Mouse (Mus musculus) limb, embryonic 11.5 days (tissue): ENCODE results near the gene Slc48a1. TPM values are rescaled to one million over a fixed set of nuclear protein-coding genes. Genes with fewer than 3 reads are reported as not detected.

Experiments used
- ATAC-seq: fragments of 200-750 bp; cut with Nextera tagmentation; 2 replicates; pipeline ENCODE4 v1.8.0; 2017; ENCODE audit warnings: low read depth; ENCODE audit not compliant: insufficient number of reproducible peaks, low FRiP score, low TSS enrichment
- DNase-seq: peaks from one replicate; pipeline ENCODE4 v3.0.0-alpha.2; 2015; ENCODE audit warnings: low spot score
- H3K27ac ChIP-seq: fragments of 300-500 bp; sonication (generic); replicated peaks from 2 replicates; pipeline ENCODE4 v1.5.1; 2014; ENCODE audit warnings: low read depth, mild to moderate bottlenecking, low read length
- H3K27me3 ChIP-seq: fragments of 300-500 bp; sonication (generic); 2 replicates; pipeline ENCODE4 v1.6.1; 2014; ENCODE audit warnings: mild to moderate bottlenecking, low read length, mixed read lengths; ENCODE audit not compliant: control insufficient read depth, insufficient read depth
- H3K36me3 ChIP-seq: fragments of 300-500 bp; sonication (generic); 2 replicates; pipeline ENCODE4 v1.6.1; 2014; ENCODE audit warnings: mild to moderate bottlenecking, low read length, moderate library complexity, mixed read lengths; ENCODE audit not compliant: control insufficient read depth, insufficient read depth
- H3K4me1 ChIP-seq: fragments of 300-500 bp; sonication (generic); 2 replicates; pipeline ENCODE4 v1.6.1; 2014; ENCODE audit warnings: low read length, mixed read lengths; ENCODE audit not compliant: control insufficient read depth, insufficient read depth
- H3K4me2 ChIP-seq: fragments of 300-500 bp; sonication (generic); 2 replicates; pipeline ENCODE4 v1.6.1; 2014; ENCODE audit warnings: low read depth, mild to moderate bottlenecking, moderate library complexity; ENCODE audit not compliant: severe bottlenecking
- H3K4me3 ChIP-seq: fragments of 300-500 bp; sonication (generic); 2 replicates; pipeline ENCODE4 v1.5.1; 2014; ENCODE audit warnings: low read depth, low read length
- H3K9ac ChIP-seq: fragments of 300-500 bp; sonication (generic); 2 replicates; pipeline ENCODE4 v1.6.1; 2014; ENCODE audit warnings: mild to moderate bottlenecking, low read length
- H3K9me3 ChIP-seq: fragments of 300-500 bp; sonication (generic); 2 replicates; pipeline ENCODE4 v1.6.1; 2016; ENCODE audit warnings: low read length; ENCODE audit not compliant: control insufficient read depth
- whole genome bisulfite sequencing: fragments of 180-500 bp; shearing (Covaris S2); extraction: QIAGEN DNeasy Blood & Tissue Kit; methylation state at CpG from one replicate; pipeline ENCODE4 v1.1.7; 2014; 5-methylcytosine and 5-hydroxymethylcytosine counted together
- polyA plus RNA-seq: library from polyadenylated mRNA; unstranded; fragments of >200 nt; fragmentation: Nextera tagmentation; extraction: Ambion mirVana; gene quantifications from 2 replicates; pipeline ENCODE4 v1.2.1, GENCODE M21; 2014

Slc48a1 gene
- polyA plus RNA-seq, 1 experiment from 2014 or later, result 20.0 TPM

GRCm38 (mm10) chr15:97837491-97838061, 59.3 kb downstream of the Slc48a1 start:
- no peak overlapping the region for H3K27ac ChIP-seq
- no peak overlapping the region for H3K4me3 ChIP-seq
- no peak for DNase-seq
- no peak overlapping the region for H3K9ac ChIP-seq
- H3K9me3 ChIP-seq, result no peaks in the 10 kb centered on the region
- peaks cover 24% of the 10 kb centered on the region for H3K4me1 ChIP-seq
- H3K36me3 ChIP-seq, result no peaks in the 10 kb centered on the region
- ATAC-seq, result no peak
- 13% methylated on average over 8 of the region's 8 CpGs for WGBS
- no peak overlapping the region for H3K4me2 ChIP-seq
- no peaks in the 10 kb centered on the region for H3K27me3 ChIP-seq

- no peak for DNase-seq
- WGBS, result 82% methylated on average over 4 of the region's 4 CpGs
- Histone ChIP-seq H3K27me3 (no peaks in the 10 kb centered on the region), H3K4me2 (no peak overlapping the region), H3K9me3 (no peaks in the 10 kb centered on the region), H3K27ac (no peak overlapping the region), H3K4me1 (peaks cover 21% of the 10 kb centered on the region), H3K9ac (no peak overlapping the region), H3K36me3 (no peaks in the 10 kb centered on the region), H3K4me3 (no peak overlapping the region)
- ATAC-seq, result no peak
Measured at GRCm38 (mm10) chr15:97838395-97838794, 60.1 kb downstream of the Slc48a1 start.

- ATAC-seq (no peak), DNase-seq (no peak)
- no peak overlapping the region for H3K4me3 ChIP-seq
- no peaks in the 10 kb centered on the region for H3K36me3 ChIP-seq
- H3K27me3 ChIP-seq, result no peaks in the 10 kb centered on the region
- peaks cover 21% of the 10 kb centered on the region for H3K4me1 ChIP-seq
- H3K9ac ChIP-seq, result no peak overlapping the region
- H3K9me3 ChIP-seq, result no peaks in the 10 kb centered on the region
- WGBS, result 92% methylated on average over 2 of the region's 2 CpGs
- no peak overlapping the region for H3K27ac ChIP-seq
- H3K4me2 ChIP-seq, result no peak overlapping the region
Measured at GRCm38 (mm10) chr15:97839012-97839411, 60.7 kb downstream of the Slc48a1 start.

GRCm38 (mm10) chr15:97839473-97839872, 61.2 kb downstream of the Slc48a1 start:
- DNase-seq, result no peak
- no peak overlapping the region for H3K4me3 ChIP-seq
- no peaks in the 10 kb centered on the region for H3K9me3 ChIP-seq
- WGBS, result 78% methylated on average over 4 of the region's 4 CpGs
- H3K27me3 ChIP-seq, result no peaks in the 10 kb centered on the region
- H3K9ac ChIP-seq, result no peak overlapping the region
- H3K4me2 ChIP-seq, result no peak overlapping the region
- peaks cover 21% of the 10 kb centered on the region for H3K4me1 ChIP-seq
- ATAC-seq, result no peak
- no peaks in the 10 kb centered on the region for H3K36me3 ChIP-seq
- H3K27ac ChIP-seq, result peak overlapping the region; percentile 39

GRCm38 (mm10) chr15:97839991-97840455, 61.7 kb downstream of the Slc48a1 start:
- ATAC-seq (no peak), DNase-seq (peak; percentile 68)
- Histone ChIP-seq H3K36me3 (no peaks in the 10 kb centered on the region), H3K4me1 (peaks cover 21% of the 10 kb centered on the region), H3K9ac (peak overlapping the region; percentile 9; the same call in 1 of the 2 replicates), H3K4me3 (no peak overlapping the region), H3K27ac (peak overlapping the region; percentile 39; the same call in 1 of the 2 replicates), H3K9me3 (no peaks in the 10 kb centered on the region), H3K27me3 (no peaks in the 10 kb centered on the region), H3K4me2 (no peak overlapping the region)
- 16% methylated on average over 3 of the region's 3 CpGs for WGBS

GRCm38 (mm10) chr15:97840781-97841180, 62.5 kb downstream of the Slc48a1 start:
- ATAC-seq, result no peak
- no peak overlapping the region for H3K9ac ChIP-seq
- WGBS, result 97% methylated on average over 1 of the region's 1 CpGs
- no peaks in the 10 kb centered on the region for H3K9me3 ChIP-seq
- no peak overlapping the region for H3K27ac ChIP-seq
- H3K4me1 ChIP-seq, result peaks cover 21% of the 10 kb centered on the region
- H3K4me3 ChIP-seq, result no peak overlapping the region
- no peaks in the 10 kb centered on the region for H3K36me3 ChIP-seq
- no peak for DNase-seq
- H3K27me3 ChIP-seq, result no peaks in the 10 kb centered on the region
- no peak overlapping the region for H3K4me2 ChIP-seq

GRCm38 (mm10) chr15:97841383-97841782, 63.1 kb downstream of the Slc48a1 start:
- ATAC-seq (no peak), DNase-seq (no peak)
- H3K4me1 ChIP-seq, result peaks cover 18% of the 10 kb centered on the region
- WGBS, result 97% methylated on average over 6 of the region's 6 CpGs
- H3K4me2 ChIP-seq, result no peak overlapping the region
- no peak overlapping the region for H3K27ac ChIP-seq
- no peaks in the 10 kb centered on the region for H3K27me3 ChIP-seq
- H3K36me3 ChIP-seq, result no peaks in the 10 kb centered on the region
- no peak overlapping the region for H3K9ac ChIP-seq
- H3K9me3 ChIP-seq, result no peaks in the 10 kb centered on the region
- H3K4me3 ChIP-seq, result no peak overlapping the region

GRCm38 (mm10) chr15:97842058-97842457, 63.7 kb downstream of the Slc48a1 start:
- Histone ChIP-seq H3K9ac (no peak overlapping the region), H3K36me3 (no peaks in the 10 kb centered on the region), H3K9me3 (no peaks in the 10 kb centered on the region), H3K27me3 (no peaks in the 10 kb centered on the region), H3K4me3 (no peak overlapping the region), H3K27ac (no peak overlapping the region), H3K4me2 (no peak overlapping the region), H3K4me1 (peaks cover 18% of the 10 kb centered on the region)
- DNase-seq (no peak), ATAC-seq (no peak)
- WGBS, result 86% methylated on average over 6 of the region's 6 CpGs
